In the genomic region with DNA sequence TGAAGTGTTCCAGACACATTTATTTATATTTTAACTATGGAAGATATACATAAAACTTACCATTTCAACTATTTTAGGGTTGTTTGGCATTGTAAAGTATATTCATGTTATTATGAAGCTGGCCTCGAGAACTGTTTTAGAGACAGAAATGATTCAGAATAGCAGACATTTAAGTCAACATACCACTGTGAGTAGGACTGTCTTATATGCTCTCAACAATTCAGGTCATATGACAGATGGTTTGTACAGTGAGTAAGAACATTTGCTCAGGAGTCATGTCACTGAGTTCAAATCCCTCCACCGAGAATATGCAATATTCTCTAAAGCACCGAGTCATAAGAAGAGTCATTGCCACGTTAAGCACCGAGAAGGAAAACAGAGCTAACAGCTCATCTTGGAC, we compare ENCODE assay signal across 26 mouse cellular contexts.
DNase-seq lines count a peak whose midpoint lies in the region; ATAC-seq and TF ChIP-seq lines count a peak whose summit lies in the region.
"Had no signal": no experiment of that assay in that cellular context is flagged by ENCODE, and none has a peak within 500 bp of the region (broad histone marks: within the 10 kb centered on the region; RNA-seq: fewer than 3 reads in every experiment).

No protein-coding gene starts in this region.

- H3K36me3 ChIP-seq in intestine, embryonic 14.5 days (ENCODE audit: control insufficient read depth, insufficient read depth, low read length), result no peaks in the 10 kb centered on the region
- no peaks in the 10 kb centered on the region for H3K36me3 ChIP-seq in intestine, postnatal 0 days (ENCODE audit: control insufficient read depth, insufficient read depth)
- no peaks in the 10 kb centered on the region for H3K36me3 ChIP-seq in lung, embryonic 16.5 days (ENCODE audit: control insufficient read depth, insufficient read depth, low read length)
- H3K36me3 ChIP-seq in intestine, embryonic 15.5 days, result no peaks in the 10 kb centered on the region
- no peaks in the 10 kb centered on the region for H3K36me3 ChIP-seq in stomach, embryonic 16.5 days (ENCODE audit: control insufficient read depth, insufficient read depth, low read length)
- H3K36me3 ChIP-seq: embryonic facial prominence, embryonic 10.5 days; embryonic facial prominence, embryonic 13.5 days; forebrain, embryonic 12.5 days; forebrain, embryonic 15.5 days; heart, embryonic 12.5 days; heart, embryonic 15.5 days; hindbrain, embryonic 10.5 days had no signal

- H3K4me1 ChIP-seq in intestine, embryonic 14.5 days (replicated peaks; ENCODE audit: control insufficient read depth, insufficient read depth, low read length), result peaks cover 5% of the 10 kb centered on the region; the same call in 1 of the 2 replicates
- no peaks in the 10 kb centered on the region for H3K4me1 ChIP-seq in intestine, postnatal 0 days (replicated peaks; ENCODE audit: control insufficient read depth, insufficient read depth, low read length)
- H3K4me1 ChIP-seq in lung, embryonic 16.5 days (replicated peaks; ENCODE audit: control insufficient read depth, insufficient read depth, low read length), result no peaks in the 10 kb centered on the region
- H3K4me1 ChIP-seq in intestine, embryonic 15.5 days (replicated peaks), result no peaks in the 10 kb centered on the region
- no peaks in the 10 kb centered on the region for H3K4me1 ChIP-seq in stomach, embryonic 16.5 days (ENCODE audit: control insufficient read depth, insufficient read depth, low read length)
- H3K4me1 ChIP-seq: embryonic facial prominence, embryonic 10.5 days; embryonic facial prominence, embryonic 13.5 days; forebrain, embryonic 12.5 days; forebrain, embryonic 15.5 days; heart, embryonic 12.5 days; heart, embryonic 15.5 days; hindbrain, embryonic 10.5 days had no signal

- DNase-seq in intestine, embryonic 14.5 days (ENCODE audit: low spot score), result no peak
- DNase-seq in lung, postnatal 4 days, result no peak
- DNase-seq in layer of hippocampus, adult 11-12 months (ENCODE audit: low spot score), result no peak
- DNase-seq: adrenal gland, adult 8-10 months; adrenal gland, postnatal 25 days; cerebellum, adult 11-12 months; cerebellum, adult 8-10 months; cerebellum, postnatal 10 days; cerebellum, postnatal 36 days; embryo, embryonic 11 days; gastrocnemius, postnatal 25 days; heart, adult 18-20 months; heart, postnatal 36 days had no signal

- ATAC-seq in intestine, embryonic 14.5 days (replicated peaks; ENCODE audit: low FRiP score, low TSS enrichment, low read depth), result 0 out of 2 replicates have a peak, but pooled peaks have one; percentile 43
- ATAC-seq in intestine, postnatal 0 days, result no peak
- peak; percentile 87 for ATAC-seq in lung, embryonic 16.5 days (ENCODE audit: low read depth)
- ATAC-seq in intestine, embryonic 15.5 days, result peak; percentile 58
- peak; percentile 40; the same call in 1 of the 2 replicates for ATAC-seq in stomach, embryonic 16.5 days (ENCODE audit: insufficient read depth, low FRiP score)
- ATAC-seq: activated CD4-positive, CD25-positive, alpha-beta regulatory T cell, adult 4 months; forebrain, embryonic 15.5 days had no signal

- H3K4me2 ChIP-seq in intestine, embryonic 14.5 days (ENCODE audit: low read length), result no peak overlapping the region
- H3K4me2 ChIP-seq in intestine, postnatal 0 days (replicated peaks; ENCODE audit: low read depth), result no peak overlapping the region
- no peak overlapping the region for H3K4me2 ChIP-seq in lung, embryonic 16.5 days (ENCODE audit: low read depth, low read length)
- no peak overlapping the region for H3K4me2 ChIP-seq in intestine, embryonic 15.5 days (replicated peaks)
- H3K4me2 ChIP-seq in stomach, embryonic 16.5 days (ENCODE audit: low read depth, low read length), result no peak overlapping the region
- H3K4me2 ChIP-seq: embryonic facial prominence, embryonic 13.5 days; forebrain, embryonic 12.5 days; forebrain, embryonic 15.5 days; heart, embryonic 12.5 days; heart, embryonic 15.5 days had no signal

- no peaks in the 10 kb centered on the region for H3K9me3 ChIP-seq in intestine, embryonic 14.5 days (ENCODE audit: control insufficient read depth, low read length)
- no peaks in the 10 kb centered on the region for H3K9me3 ChIP-seq in intestine, postnatal 0 days (ENCODE audit: control insufficient read depth)
- H3K9me3 ChIP-seq in lung, embryonic 16.5 days (ENCODE audit: control insufficient read depth, low read length), result no peaks in the 10 kb centered on the region
- no peaks in the 10 kb centered on the region for H3K9me3 ChIP-seq in intestine, embryonic 15.5 days
- H3K9me3 ChIP-seq in stomach, embryonic 16.5 days (replicated peaks; ENCODE audit: control insufficient read depth, low read length), result no peaks in the 10 kb centered on the region
- H3K9me3 ChIP-seq: embryonic facial prominence, embryonic 10.5 days; embryonic facial prominence, embryonic 13.5 days; forebrain, embryonic 12.5 days; forebrain, embryonic 15.5 days; heart, embryonic 12.5 days; heart, embryonic 15.5 days; hindbrain, embryonic 10.5 days had no signal

- H3K27me3 ChIP-seq in intestine, embryonic 14.5 days (replicated peaks; ENCODE audit: control insufficient read depth, insufficient read depth, low read length), result no peaks in the 10 kb centered on the region
- H3K27me3 ChIP-seq in intestine, postnatal 0 days (replicated peaks; ENCODE audit: control insufficient read depth, insufficient read depth, low read length), result no peaks in the 10 kb centered on the region
- no peaks in the 10 kb centered on the region for H3K27me3 ChIP-seq in lung, embryonic 16.5 days (ENCODE audit: control insufficient read depth, insufficient read depth, low read depth, low read length)
- H3K27me3 ChIP-seq in intestine, embryonic 15.5 days (replicated peaks), result no peaks in the 10 kb centered on the region
- H3K27me3 ChIP-seq in stomach, embryonic 16.5 days (ENCODE audit: control insufficient read depth, insufficient read depth, low read length), result no peaks in the 10 kb centered on the region
- H3K27me3 ChIP-seq: embryonic facial prominence, embryonic 13.5 days; forebrain, embryonic 12.5 days; forebrain, embryonic 15.5 days; heart, embryonic 12.5 days; heart, embryonic 15.5 days had no signal

- TF ChIP-seq CTCF in intestine, postnatal 0 days (IDR thresholded peaks at IDR 0.05; ENCODE audit: low read depth), result no peak

- H3K4me3 ChIP-seq in intestine, embryonic 14.5 days (ENCODE audit: low read depth, low read length), result no peak overlapping the region
- no peak overlapping the region for H3K4me3 ChIP-seq in intestine, postnatal 0 days (ENCODE audit: low read depth, low read length)
- no peak overlapping the region for H3K4me3 ChIP-seq in lung, embryonic 16.5 days (ENCODE audit: low read length)
- H3K4me3 ChIP-seq in intestine, embryonic 15.5 days (replicated peaks), result no peak overlapping the region
- no peak overlapping the region for H3K4me3 ChIP-seq in stomach, embryonic 16.5 days (replicated peaks; ENCODE audit: low read length)
- H3K4me3 ChIP-seq: embryonic facial prominence, embryonic 10.5 days; embryonic facial prominence, embryonic 13.5 days; erythroblast, embryonic 14.5 days; forebrain, embryonic 12.5 days; forebrain, embryonic 15.5 days; heart, embryonic 12.5 days; heart, embryonic 15.5 days; hindbrain, embryonic 10.5 days had no signal

- 0 out of 2 replicates have a peak overlapping the region, but pooled peaks have one; percentile 36 for H3K27ac ChIP-seq in intestine, embryonic 14.5 days (ENCODE audit: low read depth)
- no peak overlapping the region for H3K27ac ChIP-seq in intestine, postnatal 0 days (ENCODE audit: low read depth, low read length)
- peak overlapping the region; percentile 82 for H3K27ac ChIP-seq in lung, embryonic 16.5 days (ENCODE audit: low read length)
- H3K27ac ChIP-seq in intestine, embryonic 15.5 days, result no peak overlapping the region
- H3K27ac ChIP-seq in stomach, embryonic 16.5 days (ENCODE audit: low read length), result 0 out of 2 replicates have a peak overlapping the region, but pooled peaks have one; percentile 1
- H3K27ac ChIP-seq: embryonic facial prominence, embryonic 10.5 days; embryonic facial prominence, embryonic 13.5 days; forebrain, embryonic 12.5 days; forebrain, embryonic 15.5 days; heart, embryonic 15.5 days; hindbrain, embryonic 10.5 days had no signal

- 44% methylated on average over 5 of the region's 5 CpGs for WGBS in intestine, embryonic 14.5 days
- WGBS in intestine, postnatal 0 days, result 66% methylated on average over 5 of the region's 5 CpGs
- WGBS in lung, embryonic 16.5 days, result 48% methylated on average over 5 of the region's 5 CpGs
- WGBS in intestine, embryonic 15.5 days, result 52% methylated on average over 5 of the region's 5 CpGs
- 54% methylated on average over 5 of the region's 5 CpGs for WGBS in stomach, embryonic 16.5 days

- no peak overlapping the region for H3K9ac ChIP-seq in intestine, embryonic 14.5 days (ENCODE audit: low read length)
- no peak overlapping the region for H3K9ac ChIP-seq in intestine, postnatal 0 days (ENCODE audit: low read depth, low read length)
- H3K9ac ChIP-seq in lung, embryonic 16.5 days (ENCODE audit: low read length), result no peak overlapping the region
- no peak overlapping the region for H3K9ac ChIP-seq in intestine, embryonic 15.5 days
- H3K9ac ChIP-seq in stomach, embryonic 16.5 days (ENCODE audit: low read length), result no peak overlapping the region
- H3K9ac ChIP-seq: embryonic facial prominence, embryonic 13.5 days; forebrain, embryonic 12.5 days; forebrain, embryonic 15.5 days; heart, embryonic 12.5 days; heart, embryonic 15.5 days had no signal

Comparison
In these comparisons a context has a peak if more than half of its experiments do, and no peak if none do; other contexts are left out.
1. H3K27ac ChIP-seq: peak in intestine, embryonic 14.5 days (single experiment), lung, embryonic 16.5 days (single experiment) and stomach, embryonic 16.5 days (single experiment); none in intestine, postnatal 0 days (single experiment) and intestine, embryonic 15.5 days (single experiment).